Comparison of ENCODE assay signal across 8 mouse cellular contexts in genomic region chr11:76292398-76292797, GRCm38 (mm10). TPM values are rescaled to one million over a fixed set of nuclear protein-coding genes. Genes with fewer than 3 reads are reported as not detected.
A peak's percentile ranks its signal among the peaks of the same experiment; 100 is the strongest.
DNase-seq lines count a peak whose midpoint lies in the region; ATAC-seq and TF ChIP-seq lines count a peak whose summit lies in the region.

No protein-coding gene starts in this region.

- H3K4me1 ChIP-seq in midbrain, embryonic 10.5 days, result peaks cover 98% of the 10 kb centered on the region
- peaks cover 3% of the 10 kb centered on the region; the same call in 1 of the 2 replicates for H3K4me1 ChIP-seq in midbrain, postnatal 0 days (ENCODE audit: insufficient read depth, low read length)
- no peaks in the 10 kb centered on the region; the same call in 1 of the 2 replicates for H3K4me1 ChIP-seq in kidney, adult 2 months (ENCODE audit: control insufficient read depth, insufficient read depth, low read length)

- H3K36me3 ChIP-seq in midbrain, embryonic 10.5 days, result 0 out of 2 replicates have a peak, but pooled peaks cover 5% of the 10 kb centered on the region
- no peaks in the 10 kb centered on the region for H3K36me3 ChIP-seq in midbrain, postnatal 0 days (ENCODE audit: insufficient read depth, low read length)
- H3K36me3 ChIP-seq in kidney, adult 2 months (ENCODE audit: control insufficient read depth, insufficient read depth, low read length), result no peaks in the 10 kb centered on the region

- peak overlapping the region; percentile 77 for H3K27ac ChIP-seq in midbrain, embryonic 10.5 days (replicated peaks)
- no peak overlapping the region for H3K27ac ChIP-seq in midbrain, postnatal 0 days (ENCODE audit: low read depth, low read length)
- peak overlapping the region; percentile 40 for H3K27ac ChIP-seq in kidney, adult 2 months (ENCODE audit: insufficient read depth, low read depth, low read length)

- H3K4me3 ChIP-seq in midbrain, embryonic 10.5 days, result no peak overlapping the region
- H3K4me3 ChIP-seq in midbrain, postnatal 0 days (ENCODE audit: low read depth, low read length), result no peak overlapping the region
- H3K4me3 ChIP-seq in kidney, adult 2 months (ENCODE audit: insufficient read depth, low read depth, low read length), result no peak overlapping the region

- no peak for DNase-seq in midbrain, embryonic 10.5 days (ENCODE audit: low spot score)
- DNase-seq in midbrain, postnatal 0 days (ENCODE audit: low spot score), result no peak
- DNase-seq in gastrocnemius, postnatal 25 days, result peak; percentile 68
- DNase-seq in kidney, adult 2 months, result peak; percentile 83
- DNase-seq in lung, postnatal 36 days, result peak; percentile 77
- DNase-seq in embryo, embryonic 10 days (ENCODE audit: low spot score), result no peak
- DNase-seq in layer of hippocampus, postnatal 10 days (ENCODE audit: low spot score in 2 of 2), result no peak
- no peak for DNase-seq in right cerebral cortex, postnatal 4 days

- WGBS in midbrain, embryonic 10.5 days, result 88% methylated on average over 15 of the region's 15 CpGs
- 83% methylated on average over 15 of the region's 15 CpGs for WGBS in midbrain, postnatal 0 days
- WGBS in kidney, adult 2 months, result 48% methylated on average over 15 of the region's 15 CpGs

- H3K4me2 ChIP-seq in midbrain, postnatal 0 days (ENCODE audit: low read depth, low read length, poor library complexity, severe bottlenecking), result no peak overlapping the region

- no peak for TF ChIP-seq POLR2A in kidney, adult 2 months (IDR thresholded peaks at IDR 0.05; ENCODE audit: low read depth, low read length)

- no peaks in the 10 kb centered on the region for H3K9me3 ChIP-seq in midbrain, embryonic 10.5 days (replicated peaks)
- H3K9me3 ChIP-seq in midbrain, postnatal 0 days (ENCODE audit: low read length), result no peaks in the 10 kb centered on the region

- TF ChIP-seq CTCF in midbrain, postnatal 0 days (IDR thresholded peaks at IDR 0.05), result no peak
- no peak for TF ChIP-seq CTCF in kidney, adult 2 months (conservative IDR thresholded peaks at IDR 0.05; ENCODE audit: insufficient read depth, insufficient read length, low read depth, low read length)

- H3K27me3 ChIP-seq in midbrain, embryonic 10.5 days (ENCODE audit: low read depth, poor library complexity, severe bottlenecking), result no peaks in the 10 kb centered on the region
- H3K27me3 ChIP-seq in midbrain, postnatal 0 days (ENCODE audit: insufficient read depth, low read length), result no peaks in the 10 kb centered on the region
- no peaks in the 10 kb centered on the region for H3K27me3 ChIP-seq in kidney, adult 2 months (replicated peaks; ENCODE audit: control insufficient read depth, insufficient read depth, low read length)

- H3K9ac ChIP-seq in midbrain, postnatal 0 days (replicated peaks; ENCODE audit: low read length, poor library complexity, severe bottlenecking), result no peak overlapping the region

- ATAC-seq in midbrain, postnatal 0 days (ENCODE audit: low FRiP score), result no peak

RNA-seq across cellular contexts. Expression of gene Glod4, which starts 48.9 kb away (rescaled TPM):
- polyA plus RNA-seq in midbrain, embryonic 10.5 days (2016; fragmentation: Nextera tagmentation; extraction: Ambion mirVana), result 130 and 135 TPM in 2 replicates
- total RNA-seq in midbrain, postnatal 0 days (2014; rRNA removed), result 63.5 and 80.0 TPM in 2 replicates
- polyA plus RNA-seq in midbrain, postnatal 0 days (2015; fragmentation: Nextera tagmentation; extraction: Ambion mirVana), result 116 and 123 TPM in 2 replicates
- total RNA-seq in gastrocnemius, postnatal 25 days (2021), result 10 to 100 TPM; 19.7 to 20.4 TPM
- polyA plus RNA-seq in kidney, adult 2 months (2012; rRNA removed), result 16.2 and 28.0 TPM in 2 replicates
- total RNA-seq in layer of hippocampus, postnatal 10 days (2021), result 10 to 100 TPM; 48.6 to 66.6 TPM

RNA-seq across cellular contexts. Expression of gene Mrm3, which starts 48.9 kb away (rescaled TPM):
- 23.4 and 24.5 TPM in 2 replicates for polyA plus RNA-seq in midbrain, embryonic 10.5 days (2016; fragmentation: Nextera tagmentation; extraction: Ambion mirVana)
- total RNA-seq in midbrain, postnatal 0 days (2014; rRNA removed), result 13.6 and 15.3 TPM in 2 replicates
- 23.6 and 26.0 TPM in 2 replicates for polyA plus RNA-seq in midbrain, postnatal 0 days (2015; fragmentation: Nextera tagmentation; extraction: Ambion mirVana)
- 10 to 100 TPM; 11.9 to 13.7 TPM for total RNA-seq in gastrocnemius, postnatal 25 days (2021)
- polyA plus RNA-seq in kidney, adult 2 months (2012; rRNA removed), result 8.7 and 9.3 TPM in 2 replicates
- total RNA-seq in layer of hippocampus, postnatal 10 days (2021), result 10 to 100 TPM; 17.6 to 18.2 TPM

Comparison
In these comparisons a context has a peak if more than half of its experiments do, and no peak if none do; other contexts are left out.
1. DNase-seq: peak in gastrocnemius, postnatal 25 days (single experiment), kidney, adult 2 months (single experiment) and lung, postnatal 36 days (single experiment); none in midbrain, embryonic 10.5 days (single experiment), midbrain, postnatal 0 days (single experiment), embryo, embryonic 10 days (single experiment), layer of hippocampus, postnatal 10 days (0 of 2) and right cerebral cortex, postnatal 4 days (single experiment).